Mouse (Mus musculus) frontal cortex, postnatal 25 days (tissue): Measurements from ENCODE around the gene Rnf216.
A peak's percentile ranks its signal among the peaks of the same experiment; 100 is the strongest.

Experiments used
- DNase-seq, 2 experiments: peaks; one replicate each; pipeline ENCODE4 v3.0.0; 2022; ENCODE audit warnings: low spot score in 2 of 2

The Rnf216 gene

GRCm38 (mm10) chr5:142959576-142960556, 152.9 kb downstream of the Rnf216 start, which contains the start of gene Fscn1:
Gene Fscn1 (plus strand): TSS chr5:142960343.
- DNase-seq = peak; percentile 90 to 93

GRCm38 (mm10) chr5:142959156-142959555, 153.6 kb downstream of the Rnf216 start:
- DNase-seq = no peak

- no peak for DNase-seq
Observed at GRCm38 (mm10) chr5:142958464-142958863, 154.3 kb downstream of the Rnf216 start.

- DNase-seq = no peak
Observed at GRCm38 (mm10) chr5:142956956-142957703, 155.7 kb downstream of the Rnf216 start.

GRCm38 (mm10) chr5:142953641-142954040, 159.2 kb downstream of the Rnf216 start:
- no peak for DNase-seq

- no peak for DNase-seq
Observed at GRCm38 (mm10) chr5:142950405-142950804, 162.4 kb downstream of the Rnf216 start.

GRCm38 (mm10) chr5:142949580-142949979, 163.2 kb downstream of the Rnf216 start:
- no peak for DNase-seq

GRCm38 (mm10) chr5:142947460-142947859, 165.3 kb downstream of the Rnf216 start:
- no peak for DNase-seq

- no peak for DNase-seq
Observed at GRCm38 (mm10) chr5:142944979-142945682, 167.7 kb downstream of the Rnf216 start.
